Mouse (Mus musculus) stomach, postnatal 0 days (tissue): ENCODE measurements around the gene Tomm5. TPM values are rescaled to one million over a fixed set of nuclear protein-coding genes. Genes with fewer than 3 reads are reported as not detected.

Experiments
- ATAC-seq: fragments of 200-750 bp; cut with Nextera tagmentation; 2 replicates; pipeline ENCODE4 v1.8.0; 2017; ENCODE audit not compliant: low FRiP score, low TSS enrichment
- DNase-seq: peaks from one replicate; pipeline ENCODE4 v3.0.0-alpha.2; 2016; ENCODE audit warnings: low spot score
- H3K27ac ChIP-seq: fragments of 300-500 bp; sonication (generic); replicated peaks from 2 replicates; pipeline ENCODE4 v1.5.1; 2014; ENCODE audit warnings: mild to moderate bottlenecking, control low read depth
- H3K27me3 ChIP-seq: fragments of 300-500 bp; sonication (generic); 2 replicates; pipeline ENCODE4 v1.6.1; 2014; ENCODE audit warnings: low read length; ENCODE audit not compliant: control insufficient read depth, insufficient read depth
- H3K36me3 ChIP-seq: fragments of 300-500 bp; sonication (generic); 2 replicates; pipeline ENCODE4 v1.6.1; 2014; ENCODE audit warnings: low read length, mixed read lengths; ENCODE audit not compliant: control insufficient read depth, insufficient read depth
- H3K4me1 ChIP-seq: fragments of 300-500 bp; sonication (generic); replicated peaks from 2 replicates; pipeline ENCODE4 v1.6.1; 2014; ENCODE audit warnings: antibody characterized with exemption; ENCODE audit not compliant: control insufficient read depth, insufficient read depth
- H3K4me2 ChIP-seq: fragments of 300-500 bp; sonication (generic); replicated peaks from 2 replicates; pipeline ENCODE4 v1.6.1; 2014; ENCODE audit warnings: low read depth, mild to moderate bottlenecking, control low read depth, moderate library complexity
- H3K4me3 ChIP-seq: fragments of 300-500 bp; sonication (generic); 2 replicates; pipeline ENCODE4 v1.5.1; 2014; ENCODE audit warnings: low read depth, low read length, control low read depth
- H3K9ac ChIP-seq: fragments of 300-500 bp; sonication (generic); 2 replicates; pipeline ENCODE4 v1.6.1; 2014; ENCODE audit warnings: mild to moderate bottlenecking, low read length, control low read depth, mixed read lengths
- H3K9me3 ChIP-seq: fragments of 300-500 bp; sonication (generic); 2 replicates; pipeline ENCODE4 v1.6.1; 2016; ENCODE audit warnings: low read length; ENCODE audit not compliant: control insufficient read depth
- CTCF ChIP-seq: IDR thresholded peaks from 2 replicates; pipeline ENCODE4 v1.5.1; 2016; ENCODE audit warnings: antibody characterized with exemption, low read depth, mild to moderate bottlenecking, moderate library complexity
- EP300 ChIP-seq: optimal IDR thresholded peaks from 2 replicates; pipeline ENCODE3; 2016; ENCODE audit warnings: antibody characterized with exemption
- WGBS: fragments of 180-500 bp; shearing (Covaris S2); extraction: QIAGEN DNeasy Blood & Tissue Kit; methylation state at CpG from one replicate; pipeline ENCODE4 v1.1.7; 2014; 5-methylcytosine and 5-hydroxymethylcytosine counted together
- polyA plus RNA-seq: library from polyadenylated mRNA; unstranded; fragments of >200 nt; fragmentation: Nextera tagmentation; extraction: Ambion mirVana; gene quantifications from 2 replicates; pipeline ENCODE4 v1.2.1, GENCODE M21; 2015

Tomm5 gene
- polyA plus RNA-seq, 1 experiment from 2014 or later = 257 TPM

GRCm38 (mm10) chr4:45055451-45055850 lies 52.5 kb downstream of the Tomm5 start:
- DNase-seq (no peak), ATAC-seq (no peak)
- 84% methylated on average over 8 of the region's 8 CpGs for WGBS
- no peak overlapping the region for H3K4me2 ChIP-seq
- no peaks in the 10 kb centered on the region for H3K4me1 ChIP-seq
- peaks cover 9% of the 10 kb centered on the region; the same call in 1 of the 2 replicates for H3K36me3 ChIP-seq
- H3K4me3 ChIP-seq = no peak overlapping the region
- H3K27me3 ChIP-seq = no peaks in the 10 kb centered on the region
- no peak overlapping the region for H3K27ac ChIP-seq
- no peak overlapping the region for H3K9ac ChIP-seq
- TF ChIP-seq CTCF (no peak), EP300 (no peak)
- H3K9me3 ChIP-seq = no peaks in the 10 kb centered on the region

Other genes with a start within 250 kb of the Tomm5 start
- 55.9 and 57.3 TPM in 2 replicates for gene Grhpr, start 126.7 kb downstream of the Tomm5 start, polyA plus RNA-seq
- gene Zbtb5, start 95.7 kb downstream of the Tomm5 start, polyA plus RNA-seq = 9.0 and 9.7 TPM in 2 replicates
- gene Polr1e, start 89.5 kb downstream of the Tomm5 start, polyA plus RNA-seq = 18.3 and 19.9 TPM in 2 replicates
- 3.7 and 4.1 TPM in 2 replicates for gene Fbxo10, start 23.5 kb downstream of the Tomm5 start, polyA plus RNA-seq
- 1.1 and 1.3 TPM in 2 replicates for gene Frmpd1, start 76.8 kb upstream of the Tomm5 start, polyA plus RNA-seq
- gene Trmt10b, start 189.0 kb upstream of the Tomm5 start, polyA plus RNA-seq = 10.7 and 10.9 TPM in 2 replicates
- gene Dcaf10, start 234.0 kb upstream of the Tomm5 start, polyA plus RNA-seq = 9.1 and 10.5 TPM in 2 replicates
- gene Exosc3, start 234.6 kb upstream of the Tomm5 start, polyA plus RNA-seq = 41.5 and 43.7 TPM in 2 replicates